Mouse (Mus musculus): ENCODE results near the gene Ptcra.
"Not testable (repeated sequence)": the region's sequence is repeated elsewhere in the genome, so short reads cannot be mapped to it uniquely, and the experiment has no call there.

Gene Ptcra

GRCm38 (mm10) chr17:46763544-46763943 is at the start of gene Ptcra:
Gene Ptcra, minus strand, starts transcription at chr17:46763712.
- DNase-seq (ENCODE audit: low read depth): no peak

GRCm38 (mm10) chr17:46812442-46812841 is 48.9 kb upstream of the Ptcra start:
- DNase-seq (ENCODE audit: low read depth): no peak

- no peak for DNase-seq (ENCODE audit: low read depth)
These were observed 47.2 kb upstream of the Ptcra start for GRCm38 (mm10) chr17:46810672-46811071.

GRCm38 (mm10) chr17:46809131-46809830 is 45.8 kb upstream of the Ptcra start:
- DNase-seq (ENCODE audit: low read depth): no peak

- no peak for DNase-seq (ENCODE audit: low read depth)
These were observed 44.9 kb upstream of the Ptcra start for GRCm38 (mm10) chr17:46808376-46808775.

- DNase-seq (ENCODE audit: low read depth): no peak
These were observed 38.2 kb upstream of the Ptcra start for GRCm38 (mm10) chr17:46801761-46802160.

- DNase-seq (ENCODE audit: low read depth): no peak
These were observed 36.2 kb upstream of the Ptcra start for GRCm38 (mm10) chr17:46799680-46800079.

GRCm38 (mm10) chr17:46797386-46797785 is 33.9 kb upstream of the Ptcra start:
- DNase-seq (ENCODE audit: low read depth): no peak

GRCm38 (mm10) chr17:46796743-46797142 is 33.2 kb upstream of the Ptcra start:
- DNase-seq (ENCODE audit: low read depth): no peak

GRCm38 (mm10) chr17:46792963-46793362 is 29.5 kb upstream of the Ptcra start:
- DNase-seq (ENCODE audit: low read depth): no peak

GRCm38 (mm10) chr17:46787974-46788373 is 24.5 kb upstream of the Ptcra start:
- not testable (repeated sequence) for DNase-seq (ENCODE audit: low read depth)

GRCm38 (mm10) chr17:46786952-46787351 is 23.4 kb upstream of the Ptcra start:
- no peak for DNase-seq (ENCODE audit: low read depth)

GRCm38 (mm10) chr17:46783222-46783565 is 19.7 kb upstream of the Ptcra start:
- DNase-seq (ENCODE audit: low read depth): no peak

GRCm38 (mm10) chr17:46782341-46783221 is 19.1 kb upstream of the Ptcra start, which contains the start of gene Rpl7l1:
Gene Rpl7l1, minus strand, starts transcription at chr17:46782672.
- peak; percentile 83 for DNase-seq (ENCODE audit: low read depth)

- no peak for DNase-seq (ENCODE audit: low read depth)
These were observed 18.4 kb upstream of the Ptcra start for GRCm38 (mm10) chr17:46781876-46782275.

- DNase-seq (ENCODE audit: low read depth): no peak
These were observed 12.6 kb upstream of the Ptcra start for GRCm38 (mm10) chr17:46776087-46776486.

- no peak for DNase-seq (ENCODE audit: low read depth)
These were observed 11.6 kb upstream of the Ptcra start for GRCm38 (mm10) chr17:46775070-46775469.

GRCm38 (mm10) chr17:46774131-46774472 is 10.6 kb upstream of the Ptcra start:
- no peak for DNase-seq (ENCODE audit: low read depth)

GRCm38 (mm10) chr17:46773278-46774130 is 10.0 kb upstream of the Ptcra start:
- no peak for DNase-seq (ENCODE audit: low read depth)

- peak; percentile 65 for DNase-seq (ENCODE audit: low read depth)
These were observed 9.1 kb upstream of the Ptcra start, which contains the start of gene 2310039H08Rik for GRCm38 (mm10) chr17:46772404-46773277. Gene 2310039H08Rik, plus strand, starts transcription at chr17:46772635.

- no peak for DNase-seq (ENCODE audit: low read depth)
These were observed 8.5 kb upstream of the Ptcra start for GRCm38 (mm10) chr17:46772038-46772403.
